Mouse (Mus musculus) kidney, postnatal 4 days (tissue): ENCODE measurements around the gene Myd88.
A peak's percentile ranks its signal among the peaks of the same experiment; 100 is the strongest.
"Not testable (repeated sequence)": the region's sequence is repeated elsewhere in the genome, so short reads cannot be mapped to it uniquely, and the experiment has no call there.

ENCODE experiments used
- DNase-seq, 2 experiments: peaks; one replicate each; pipeline ENCODE4 v3.0.0; 2021; ENCODE audit warnings: mixed read lengths in 2 of 2

Gene Myd88

GRCm38 (mm10) chr9:119340909-119341816, at the start of gene Myd88:
Gene Myd88 (minus strand): TSS chr9:119341411.
- DNase-seq: peak; percentile 95 to 97

DNA sequence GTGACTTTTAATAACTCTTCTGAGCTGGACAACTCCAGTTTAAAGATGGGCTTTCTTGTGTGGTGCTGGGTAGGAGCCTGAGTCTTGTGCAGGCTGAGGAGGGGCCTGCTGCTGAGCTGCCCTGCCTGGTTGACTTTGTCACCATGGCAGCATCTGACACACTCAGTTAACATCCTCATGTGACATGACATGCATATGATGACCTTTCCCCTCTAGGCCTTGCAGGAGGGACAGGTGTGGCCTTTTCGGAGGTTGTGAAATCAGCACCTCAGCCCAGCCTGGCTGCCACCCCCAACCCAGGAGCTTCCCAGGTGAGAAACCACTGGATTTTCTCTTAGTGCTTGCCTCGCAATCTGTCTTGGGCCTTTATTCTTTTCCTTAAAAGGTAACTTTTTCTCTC, 49.0 kb upstream of the Myd88 start:
- no peak for DNase-seq

- DNase-seq: peak; percentile 72 to 73
Observed at GRCm38 (mm10) chr9:119388956-119389355, 47.7 kb upstream of the Myd88 start.

- DNase-seq: no peak
Observed at GRCm38 (mm10) chr9:119382603-119383002, 41.4 kb upstream of the Myd88 start.

DNA sequence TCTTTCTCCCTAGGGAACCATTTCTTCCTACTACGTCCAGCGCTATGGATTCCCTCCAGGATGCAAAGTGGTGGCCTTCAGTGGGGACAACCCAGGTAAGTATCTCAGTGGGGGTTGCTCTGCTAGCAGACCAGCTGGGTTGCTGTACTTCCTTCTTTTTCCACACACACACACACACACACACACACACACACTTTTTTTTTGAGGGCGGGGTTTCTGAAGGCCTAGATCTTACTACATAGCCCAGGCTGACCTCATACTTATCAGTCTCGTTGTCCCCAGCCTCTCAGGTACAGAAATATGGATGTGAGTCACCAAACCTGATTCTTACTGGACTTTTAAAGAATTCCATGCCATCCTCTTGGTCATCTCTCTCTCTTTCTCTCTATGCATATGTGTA, 37.0 kb upstream of the Myd88 start:
- no peak for DNase-seq

GRCm38 (mm10) chr9:119375556-119375955, 34.3 kb upstream of the Myd88 start:
- no peak for DNase-seq

- no peak for DNase-seq
Observed at GRCm38 (mm10) chr9:119375008-119375407, 33.8 kb upstream of the Myd88 start.

GRCm38 (mm10) chr9:119371251-119371650, 30.0 kb upstream of the Myd88 start:
- DNase-seq: no peak

GRCm38 (mm10) chr9:119370770-119371169, 29.6 kb upstream of the Myd88 start:
- DNase-seq: not testable (repeated sequence)

DNA sequence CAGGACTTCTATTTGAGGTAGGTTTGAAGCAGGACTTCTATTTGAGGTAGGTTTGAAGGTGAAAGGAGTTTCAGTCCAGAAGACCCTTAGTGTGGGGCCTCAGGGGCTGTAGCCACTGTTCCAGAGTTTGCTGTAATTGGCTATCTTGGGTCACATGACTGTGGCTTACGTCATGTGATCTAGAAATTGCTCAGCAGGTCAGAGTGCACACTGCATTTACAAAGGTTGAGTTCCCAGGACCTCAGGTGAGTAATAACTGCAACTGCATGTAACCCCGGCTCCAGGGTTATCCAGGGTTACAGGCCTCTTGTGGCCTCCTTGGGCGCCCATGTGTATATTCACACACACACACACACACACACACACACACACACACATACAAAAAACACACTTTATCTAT, 27.2 kb upstream of the Myd88 start:
- DNase-seq: no peak

- peak; percentile 29 to 42 for DNase-seq
Observed at GRCm38 (mm10) chr9:119365284-119365683, 24.1 kb upstream of the Myd88 start, which contains the start of gene Slc22a14. Gene Slc22a14 (minus strand): TSS chr9:119365553.

GRCm38 (mm10) chr9:119363229-119363628, 22.0 kb upstream of the Myd88 start:
- DNase-seq: no peak

DNA sequence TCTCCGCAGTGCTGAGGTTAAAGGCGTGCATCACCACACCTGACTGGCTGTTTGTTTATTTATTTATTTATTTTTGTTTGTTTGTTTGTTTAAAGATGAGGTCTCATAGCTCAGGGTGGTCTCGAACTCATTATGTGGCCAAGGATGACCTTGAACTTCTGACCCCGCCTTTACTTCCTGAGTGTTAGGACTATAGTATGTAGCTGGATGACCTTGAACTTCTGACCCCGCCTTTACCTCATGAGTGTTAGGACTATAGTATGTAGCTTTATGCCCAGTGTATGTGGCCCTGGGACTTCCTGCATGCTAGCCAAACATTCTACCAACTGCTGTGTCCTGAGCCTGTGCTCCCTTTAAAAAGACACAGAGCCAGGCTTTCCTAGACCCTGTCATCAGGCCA, 20.2 kb upstream of the Myd88 start:
- no peak for DNase-seq

GRCm38 (mm10) chr9:119358058-119358429, 16.8 kb upstream of the Myd88 start:
- DNase-seq: peak; percentile 50 to 72

DNA sequence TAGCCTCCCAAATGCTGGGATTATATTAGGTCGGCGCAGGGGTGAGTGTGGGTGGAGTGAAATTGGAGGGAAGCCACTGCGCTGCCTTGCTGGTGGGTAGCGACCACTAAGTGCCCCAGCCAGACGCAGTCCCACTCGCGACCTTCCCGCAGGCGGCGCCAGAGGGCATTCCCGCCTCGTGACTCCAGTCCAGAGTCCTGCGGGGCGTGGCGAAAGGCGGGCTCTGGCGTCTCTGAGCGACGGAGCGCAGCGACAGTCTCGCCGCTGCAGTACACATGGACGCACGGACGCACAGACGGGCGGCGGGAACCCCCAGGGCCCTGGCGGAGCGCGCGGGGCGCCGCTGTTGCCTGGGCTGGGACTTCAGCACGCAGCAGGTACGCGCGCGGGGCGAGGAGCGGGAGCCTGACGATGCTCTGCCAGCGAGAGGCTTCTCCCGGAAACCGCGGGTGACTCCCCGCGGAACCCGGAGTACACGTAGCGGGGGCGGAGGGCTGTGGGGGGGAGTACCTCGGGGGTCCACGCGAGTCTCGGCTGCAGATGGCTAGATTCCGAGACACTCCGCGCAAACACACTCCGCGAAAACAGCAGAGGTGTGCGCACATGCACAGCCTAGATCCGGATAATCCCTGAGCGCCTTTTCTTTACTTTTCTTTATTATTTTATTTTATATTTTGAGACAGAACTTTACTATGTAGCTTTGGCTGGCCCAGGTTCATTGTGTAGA, 16.3 kb upstream of the Myd88 start, which contains the start of gene Xylb:
Xylb (plus strand) TSS at position 51 of the 727 bp plus-strand sequence.
- DNase-seq: peak; percentile 97 to 98

DNA sequence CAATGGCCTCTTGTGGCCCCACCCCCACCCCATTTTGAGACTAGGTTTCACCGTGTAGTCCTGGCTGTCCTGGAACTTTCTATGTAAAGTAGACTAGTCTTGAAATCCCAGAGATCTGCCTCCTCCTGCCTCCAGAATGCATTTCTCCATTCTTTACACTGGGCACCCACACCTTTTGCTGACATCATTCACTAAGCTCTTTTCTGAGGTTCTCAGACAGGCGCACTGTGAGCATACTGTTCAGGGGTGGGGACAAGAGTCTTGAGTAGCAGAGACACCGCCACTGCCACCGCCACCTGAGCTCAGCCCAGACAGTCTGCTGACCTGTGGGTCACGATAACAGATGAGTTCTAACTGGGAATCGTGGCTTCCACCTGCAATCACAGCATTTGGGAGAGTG, 14.7 kb upstream of the Myd88 start:
- DNase-seq: no peak

DNA sequence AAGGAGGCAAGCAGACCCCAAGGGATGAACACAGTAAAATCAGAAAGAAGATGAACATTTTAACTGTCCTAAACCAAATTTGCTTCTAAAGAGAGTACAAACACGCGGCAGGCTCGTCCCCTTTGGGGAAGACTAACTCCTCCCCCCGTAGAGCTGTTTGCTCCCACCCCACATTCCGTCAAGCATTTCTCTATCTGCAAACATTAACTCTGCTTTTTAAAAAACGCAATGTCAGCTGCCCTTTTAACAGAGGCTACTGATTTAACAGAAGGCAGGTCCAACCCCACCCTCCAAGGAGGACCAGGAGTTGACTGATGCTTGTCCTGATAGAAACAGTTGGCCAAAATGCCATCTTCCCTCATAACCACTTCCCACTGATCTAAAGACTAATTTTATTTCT, 12.7 kb upstream of the Myd88 start:
- DNase-seq: peak in 1 of 2 experiments; percentile 20

DNA sequence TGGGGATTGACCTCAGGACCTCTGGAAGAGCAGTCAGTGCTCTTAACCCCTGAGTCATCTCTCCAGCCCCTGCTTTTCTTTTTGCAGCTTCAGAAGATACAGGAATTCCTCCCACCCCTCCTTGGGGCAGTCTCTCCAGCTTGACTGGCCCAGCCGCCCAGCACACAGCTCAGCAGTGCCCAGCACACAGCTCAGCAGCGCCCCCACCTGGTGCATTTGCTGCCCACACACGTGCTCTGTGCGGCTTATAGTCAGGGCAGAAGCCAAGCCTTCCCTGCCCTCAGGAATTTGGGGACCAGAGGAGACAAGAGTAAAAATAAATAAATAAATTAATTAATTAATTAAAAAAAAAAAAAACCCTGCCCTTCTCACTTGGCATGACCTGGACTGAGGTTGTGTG, 10.8 kb upstream of the Myd88 start:
- DNase-seq: peak; percentile 92 to 94

DNA sequence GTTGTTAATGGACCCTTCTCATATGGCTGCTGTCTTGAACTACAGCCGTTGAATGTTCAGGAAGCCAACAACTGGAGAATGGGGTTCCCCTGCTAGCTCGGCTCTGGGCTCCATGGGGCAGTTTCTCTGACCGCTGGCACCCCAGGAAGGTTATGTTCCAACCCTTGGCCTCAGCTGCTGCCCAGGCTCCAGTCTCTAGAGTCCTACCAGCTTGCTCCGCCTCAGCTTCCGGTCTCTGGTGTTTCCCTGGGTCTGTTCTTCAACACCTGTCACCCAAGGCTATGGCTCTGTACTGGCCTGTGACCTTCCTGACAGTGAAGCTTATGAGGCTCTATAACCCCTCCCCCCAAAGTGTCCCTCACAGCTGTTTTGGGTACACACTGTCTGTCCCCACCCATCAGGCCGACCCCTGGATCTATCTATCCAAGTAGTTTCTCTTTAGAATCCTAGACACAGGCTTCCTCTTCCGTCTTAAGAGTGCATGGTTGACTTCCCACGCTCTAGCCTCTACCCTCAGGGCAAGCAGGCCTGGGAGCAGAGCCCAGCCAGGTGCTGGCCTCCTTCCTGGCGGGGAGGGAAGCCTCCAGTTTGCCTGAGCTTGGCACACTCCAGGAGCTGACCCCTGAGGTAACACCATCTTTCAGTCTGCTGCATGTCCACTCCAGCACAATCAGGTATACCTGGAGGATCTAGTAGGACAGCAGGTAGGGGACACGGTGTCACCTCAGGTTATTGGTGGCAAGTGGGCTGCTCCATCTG, 9.9 kb upstream of the Myd88 start:
- peak; percentile 19 to 45 for DNase-seq

GRCm38 (mm10) chr9:119350531-119350930, 9.3 kb upstream of the Myd88 start:
- DNase-seq: no peak

DNA sequence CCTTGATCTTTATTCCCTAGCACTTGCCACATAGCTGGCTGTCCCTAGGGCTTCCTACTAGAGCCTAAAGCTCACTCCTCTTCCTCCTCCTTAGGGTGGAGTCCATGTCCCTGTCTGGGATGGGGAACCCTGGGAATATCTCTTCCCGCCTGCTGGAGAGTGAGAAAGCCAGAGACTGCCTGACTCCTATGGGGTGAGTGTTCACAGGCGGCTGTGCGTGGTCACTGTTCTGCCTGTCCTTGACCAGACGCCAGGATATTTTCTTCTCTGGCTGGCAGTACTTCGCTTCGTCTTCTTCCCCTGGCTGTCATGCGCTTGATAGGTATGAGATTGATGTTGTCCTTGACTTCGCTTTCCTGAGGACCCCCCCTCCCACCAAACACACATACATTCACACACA, 5.2 kb upstream of the Myd88 start:
- DNase-seq: no peak

DNA sequence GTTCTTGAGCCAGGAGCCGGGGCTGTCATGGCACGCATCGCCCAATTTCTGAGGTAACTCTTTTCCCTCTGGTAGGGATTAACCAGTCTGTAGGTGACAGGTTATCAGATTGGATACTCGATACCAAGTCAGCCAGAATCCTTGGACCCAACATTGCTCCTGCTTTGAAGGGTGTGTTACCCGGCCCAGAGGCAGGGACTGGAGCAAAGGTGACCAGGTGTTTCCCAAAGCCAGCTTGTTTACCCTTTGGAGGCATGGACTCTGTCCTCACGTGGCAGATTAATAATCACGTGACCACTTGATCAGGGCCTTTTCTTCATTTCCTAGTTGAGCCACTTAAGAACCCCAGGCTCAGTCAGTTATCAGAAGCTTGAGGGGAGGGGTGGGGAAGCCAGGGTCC, 1.5 kb upstream of the Myd88 start:
- DNase-seq: no peak

- DNase-seq: no peak
Observed at GRCm38 (mm10) chr9:119340212-119340580, 1.0 kb downstream of the Myd88 start.
